Mouse (Mus musculus) C2C12 (cell line): ENCODE measurements around the gene Arid5b. TPM values are rescaled to one million over a fixed set of nuclear protein-coding genes. Genes with fewer than 3 reads are reported as not detected.

Experiments used
- H3K27me3 ChIP-seq: one replicate; pipeline ENCODE4 v1.6.1; 2011; ENCODE audit not compliant: control insufficient read depth, insufficient read depth, insufficient read length
- H3K36me3 ChIP-seq: one replicate; pipeline ENCODE4 v1.6.1; 2011; ENCODE audit not compliant: control insufficient read depth, insufficient read depth
- H3K4me3 ChIP-seq: one replicate; pipeline ENCODE4 v1.5.1; 2011; ENCODE audit warnings: mild to moderate bottlenecking, control low read depth; ENCODE audit not compliant: poor library complexity, insufficient read depth, severe bottlenecking
- H3K79me2 ChIP-seq: one replicate; pipeline ENCODE4 v1.6.1; 2011; ENCODE audit not compliant: control insufficient read depth, insufficient read depth
- H3K79me3 ChIP-seq: one replicate; pipeline ENCODE4 v1.6.1; 2011; ENCODE audit warnings: low read depth, control low read depth
- H3ac ChIP-seq: one replicate; pipeline ENCODE3; 2011; ENCODE audit warnings: low read depth; ENCODE audit not compliant: control insufficient read depth, insufficient read length
- CEBPB ChIP-seq: IDR thresholded peaks from one replicate; pipeline ENCODE4 v1.6.1; 2011; ENCODE audit warnings: low read depth, mild to moderate bottlenecking, control low read depth, moderate library complexity
- CTCF ChIP-seq: IDR thresholded peaks from one replicate; pipeline ENCODE4 v1.5.1; 2011; ENCODE audit not compliant: control insufficient read depth, insufficient read depth, insufficient read length
- FOSL1 ChIP-seq: IDR thresholded peaks from one replicate; pipeline ENCODE4 v1.8.0; 2011; ENCODE audit warnings: mild to moderate bottlenecking, low read length; ENCODE audit not compliant: poor library complexity, insufficient read depth, severe bottlenecking
- MAX ChIP-seq: IDR thresholded peaks from one replicate; pipeline ENCODE4 v1.6.1; 2011; ENCODE audit warnings: mild to moderate bottlenecking, control low read depth
- MYOD1 ChIP-seq: IDR thresholded peaks from one replicate; pipeline ENCODE4 v1.6.1; 2011; ENCODE audit warnings: low read depth; ENCODE audit not compliant: control insufficient read depth, insufficient read length
- MYOG ChIP-seq: IDR thresholded peaks from one replicate; pipeline ENCODE4 v1.6.1; 2011; ENCODE audit not compliant: control insufficient read depth, insufficient read length; ENCODE audit errors: extremely low read depth
- USF1 ChIP-seq: IDR thresholded peaks from one replicate; pipeline ENCODE4 v1.6.1; 2011; ENCODE audit warnings: low read depth, mild to moderate bottlenecking, control low read depth, moderate library complexity
- polyA plus RNA-seq: library from polyadenylated mRNA; unstranded; fragments of >200 nt; fragmentation: generic; extraction: Trizol; gene quantifications from one replicate; pipeline ENCODE4 v1.2.1, GENCODE M21; 2012; ENCODE audit warnings: missing spikeins

Gene Arid5b
- polyA plus RNA-seq, 1 experiment: 6.0 TPM

GRCm38 (mm10) chr10:68135416-68135815, 143.1 kb downstream of the Arid5b start:
- no peak overlapping the region for H3K4me3 ChIP-seq
- peaks cover 21% of the 10 kb centered on the region for H3K79me3 ChIP-seq
- peaks cover 31% of the 10 kb centered on the region for H3K79me2 ChIP-seq
- peaks cover 34% of the 10 kb centered on the region for H3K36me3 ChIP-seq
- no peaks in the 10 kb centered on the region for H3K27me3 ChIP-seq
- TF ChIP-seq CEBPB (no peak), USF1 (no peak), FOSL1 (no peak), CTCF (no peak), MAX (no peak), MYOD1 (no peak), MYOG (no peak)
- H3ac ChIP-seq: no peak overlapping the region

GRCm38 (mm10) chr10:68134549-68134948, 144.0 kb downstream of the Arid5b start:
- peaks cover 36% of the 10 kb centered on the region for H3K79me2 ChIP-seq
- H3K27me3 ChIP-seq: no peaks in the 10 kb centered on the region
- no peak overlapping the region for H3ac ChIP-seq
- no peak for TF ChIP-seq MAX
- TF ChIP-seq CEBPB: no peak
- no peak for TF ChIP-seq CTCF
- no peak for TF ChIP-seq USF1
- no peak for TF ChIP-seq MYOD1
- no peak for TF ChIP-seq FOSL1
- no peak for TF ChIP-seq MYOG
- peaks cover 42% of the 10 kb centered on the region for H3K36me3 ChIP-seq
- peaks cover 26% of the 10 kb centered on the region for H3K79me3 ChIP-seq
- H3K4me3 ChIP-seq: no peak overlapping the region

- peaks cover 26% of the 10 kb centered on the region for H3K79me3 ChIP-seq
- TF ChIP-seq MAX (no peak), USF1 (no peak), CEBPB (no peak), CTCF (no peak), MYOG (no peak), MYOD1 (no peak), FOSL1 (no peak)
- H3ac ChIP-seq: no peak overlapping the region
- H3K36me3 ChIP-seq: peaks cover 42% of the 10 kb centered on the region
- peaks cover 36% of the 10 kb centered on the region for H3K79me2 ChIP-seq
- no peaks in the 10 kb centered on the region for H3K27me3 ChIP-seq
- no peak overlapping the region for H3K4me3 ChIP-seq
These were observed 144.5 kb downstream of the Arid5b start for GRCm38 (mm10) chr10:68134071-68134470.

DNA sequence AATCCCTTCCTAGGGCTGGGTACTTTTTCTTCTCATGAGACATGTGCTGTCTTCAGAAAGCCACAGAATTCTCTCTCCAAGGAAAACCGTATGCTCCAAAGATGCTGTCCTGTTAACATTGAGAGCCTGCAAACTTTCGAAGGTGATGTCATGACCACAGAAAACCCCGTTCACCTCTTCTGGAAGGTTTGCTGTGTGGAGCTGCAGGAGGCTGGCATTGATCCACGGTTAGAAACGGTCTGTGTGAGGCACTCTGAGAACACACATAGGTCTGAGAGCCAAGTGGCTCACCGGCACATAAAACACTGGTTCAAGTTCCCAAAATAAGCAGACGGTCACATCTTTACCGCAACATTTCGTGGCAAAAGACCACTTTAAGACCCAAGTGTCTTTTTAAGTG, 145.9 kb downstream of the Arid5b start:
- peaks cover 52% of the 10 kb centered on the region for H3K36me3 ChIP-seq
- H3K27me3 ChIP-seq: no peaks in the 10 kb centered on the region
- peaks cover 36% of the 10 kb centered on the region for H3K79me2 ChIP-seq
- H3K79me3 ChIP-seq: peaks cover 23% of the 10 kb centered on the region
- H3ac ChIP-seq: no peak overlapping the region
- no peak overlapping the region for H3K4me3 ChIP-seq
- TF ChIP-seq MYOD1 (no peak), FOSL1 (no peak), MYOG (no peak), CTCF (no peak), MAX (no peak), CEBPB (no peak), USF1 (no peak)

- Histone ChIP-seq H3K4me3 (no peak overlapping the region), H3K79me3 (peaks cover 23% of the 10 kb centered on the region), H3ac (no peak overlapping the region), H3K36me3 (peaks cover 57% of the 10 kb centered on the region), H3K79me2 (peaks cover 36% of the 10 kb centered on the region), H3K27me3 (no peaks in the 10 kb centered on the region)
- TF ChIP-seq FOSL1 (no peak), MYOD1 (no peak), CTCF (no peak), CEBPB (no peak)
These were observed 146.4 kb downstream of the Arid5b start for GRCm38 (mm10) chr10:68132154-68132553.

GRCm38 (mm10) chr10:68129651-68130050, 148.9 kb downstream of the Arid5b start:
- Histone ChIP-seq H3K79me2 (peaks cover 36% of the 10 kb centered on the region), H3ac (no peak overlapping the region), H3K79me3 (peaks cover 23% of the 10 kb centered on the region), H3K4me3 (no peak overlapping the region), H3K27me3 (no peaks in the 10 kb centered on the region), H3K36me3 (peaks cover 75% of the 10 kb centered on the region)
- no peak for TF ChIP-seq MYOG
- TF ChIP-seq CEBPB: no peak
- TF ChIP-seq FOSL1: no peak
- TF ChIP-seq USF1: no peak
- no peak for TF ChIP-seq MAX
- TF ChIP-seq MYOD1: no peak
- TF ChIP-seq CTCF: no peak
